Mouse (Mus musculus) embryonic facial prominence, embryonic 15.5 days (tissue): Measurements from ENCODE around the gene Krt16. TPM values are rescaled to one million over a fixed set of nuclear protein-coding genes. Genes with fewer than 3 reads are reported as not detected.
A peak's percentile ranks its signal among the peaks of the same experiment; 100 is the strongest.

Source experiments
- ATAC-seq: fragments of 200-750 bp; cut with Nextera tagmentation; 2 replicates; pipeline ENCODE4 v1.8.0; 2017; ENCODE audit warnings: low read depth, moderate TSS enrichment; ENCODE audit not compliant: insufficient number of reproducible peaks, low FRiP score, low TSS enrichment
- H3K27ac ChIP-seq: fragments of 300-500 bp; sonication (generic); replicated peaks from 2 replicates; pipeline ENCODE4 v1.5.1; 2015; ENCODE audit warnings: mild to moderate bottlenecking, inconsistent platforms
- H3K27me3 ChIP-seq: fragments of 300-500 bp; sonication (generic); 2 replicates; pipeline ENCODE4 v1.6.1; 2015; ENCODE audit warnings: inconsistent platforms
- H3K36me3 ChIP-seq: fragments of 300-500 bp; sonication (generic); 2 replicates; pipeline ENCODE4 v1.6.1; 2015; ENCODE audit warnings: mild to moderate bottlenecking, inconsistent platforms
- H3K4me1 ChIP-seq: fragments of 300-500 bp; sonication (generic); 2 replicates; pipeline ENCODE4 v1.6.1; 2015; ENCODE audit warnings: inconsistent platforms
- H3K4me2 ChIP-seq: fragments of 300-500 bp; sonication (generic); replicated peaks from 2 replicates; pipeline ENCODE4 v1.6.1; 2015; ENCODE audit warnings: mild to moderate bottlenecking, inconsistent platforms
- H3K4me3 ChIP-seq: fragments of 300-500 bp; sonication (generic); replicated peaks from 2 replicates; pipeline ENCODE4 v1.5.1; 2015; ENCODE audit warnings: mild to moderate bottlenecking, inconsistent platforms
- H3K9ac ChIP-seq: fragments of 300-500 bp; sonication (generic); 2 replicates; pipeline ENCODE4 v1.6.1; 2015; ENCODE audit warnings: inconsistent platforms
- H3K9me3 ChIP-seq: fragments of 300-500 bp; sonication (generic); replicated peaks from 2 replicates; pipeline ENCODE4 v1.6.1; 2016; ENCODE audit warnings: inconsistent platforms
- WGBS: fragments of 180-500 bp; shearing (Covaris S2); methylation state at CpG from one replicate; pipeline ENCODE4 v1.1.7; 2015; 5-methylcytosine and 5-hydroxymethylcytosine counted together
- polyA plus RNA-seq: library from polyadenylated mRNA; unstranded; fragments of >200 nt; fragmentation: Nextera tagmentation; extraction: Ambion mirVana; gene quantifications from 2 replicates; pipeline ENCODE4 v1.2.1, GENCODE M21; 2015

The Krt16 gene
- 6.9 and 7.0 TPM in 2 replicates for polyA plus RNA-seq

- Histone ChIP-seq H3K4me2 (no peak within 1 kb of the TSS), H3K4me1 (no peaks in the 10 kb centered on the region), H3K36me3 (no peaks in the 10 kb centered on the region), H3K27ac (no peak within 1 kb of the TSS), H3K9ac (no peak within 1 kb of the TSS), H3K9me3 (no peaks in the 10 kb centered on the region), H3K4me3 (no peak within 1 kb of the TSS), H3K27me3 (no peaks in the 10 kb centered on the region)
- whole genome bisulfite sequencing, result 69% methylated on average over 7 of the region's 7 CpGs
- no peak for ATAC-seq
Measured at GRCm38 (mm10) chr11:100248852-100249465, at the start of gene Krt16. Gene Krt16, minus strand, starts transcription at chr11:100248902.

- Histone ChIP-seq H3K4me3 (no peak overlapping the region), H3K9me3 (no peaks in the 10 kb centered on the region), H3K9ac (no peak overlapping the region), H3K27me3 (no peaks in the 10 kb centered on the region; the same call in 1 of the 2 replicates), H3K4me1 (peaks cover 8% of the 10 kb centered on the region), H3K4me2 (peak overlapping the region; percentile 10; the same call in 1 of the 2 replicates), H3K36me3 (no peaks in the 10 kb centered on the region), H3K27ac (no peak overlapping the region)
- 34% methylated on average over 5 of the region's 5 CpGs for WGBS
- ATAC-seq, result no peak
Measured at GRCm38 (mm10) chr11:100297801-100298200, 49.1 kb upstream of the Krt16 start.

- no peaks in the 10 kb centered on the region for H3K9me3 ChIP-seq
- no peak overlapping the region for H3K9ac ChIP-seq
- no peak overlapping the region for H3K4me2 ChIP-seq
- H3K4me3 ChIP-seq, result no peak overlapping the region
- 3% methylated on average over 10 of the region's 10 CpGs for WGBS
- no peaks in the 10 kb centered on the region; the same call in 1 of the 2 replicates for H3K27me3 ChIP-seq
- peaks cover 19% of the 10 kb centered on the region for H3K4me1 ChIP-seq
- H3K36me3 ChIP-seq, result no peaks in the 10 kb centered on the region
- no peak overlapping the region for H3K27ac ChIP-seq
- ATAC-seq, result no peak
Measured at GRCm38 (mm10) chr11:100295308-100295707, 46.6 kb upstream of the Krt16 start.

GRCm38 (mm10) chr11:100292884-100293283, 44.2 kb upstream of the Krt16 start:
- WGBS, result 62% methylated on average over 6 of the region's 6 CpGs
- H3K27ac ChIP-seq, result no peak overlapping the region
- no peak overlapping the region for H3K9ac ChIP-seq
- H3K4me2 ChIP-seq, result no peak overlapping the region
- H3K9me3 ChIP-seq, result no peaks in the 10 kb centered on the region
- H3K27me3 ChIP-seq, result no peaks in the 10 kb centered on the region; the same call in 1 of the 2 replicates
- H3K4me1 ChIP-seq, result peaks cover 37% of the 10 kb centered on the region
- no peak for ATAC-seq
- no peak overlapping the region for H3K4me3 ChIP-seq
- no peaks in the 10 kb centered on the region for H3K36me3 ChIP-seq

- Histone ChIP-seq H3K36me3 (no peaks in the 10 kb centered on the region), H3K4me3 (no peak overlapping the region), H3K27me3 (no peaks in the 10 kb centered on the region), H3K9me3 (no peaks in the 10 kb centered on the region), H3K27ac (peak overlapping the region; percentile 88), H3K9ac (no peak overlapping the region), H3K4me2 (no peak overlapping the region), H3K4me1 (peaks cover 44% of the 10 kb centered on the region)
- 35% methylated on average over 5 of the region's 5 CpGs for WGBS
- no peak for ATAC-seq
Measured at GRCm38 (mm10) chr11:100290235-100290634, 41.5 kb upstream of the Krt16 start.

GRCm38 (mm10) chr11:100288942-100289341, 40.2 kb upstream of the Krt16 start:
- Histone ChIP-seq H3K9me3 (no peaks in the 10 kb centered on the region), H3K36me3 (no peaks in the 10 kb centered on the region), H3K4me3 (no peak overlapping the region), H3K4me1 (peaks cover 42% of the 10 kb centered on the region), H3K4me2 (no peak overlapping the region), H3K27ac (peak overlapping the region; percentile 93), H3K9ac (no peak overlapping the region), H3K27me3 (no peaks in the 10 kb centered on the region)
- 0 out of 2 replicates have a peak, but pooled peaks have one; percentile 13 for ATAC-seq
- 54% methylated on average over 6 of the region's 6 CpGs for WGBS

- H3K27ac ChIP-seq, result peak overlapping the region; percentile 93
Measured at GRCm38 (mm10) chr11:100287024-100287423, 38.3 kb upstream of the Krt16 start.

GRCm38 (mm10) chr11:100284988-100285387, 36.3 kb upstream of the Krt16 start:
- Histone ChIP-seq H3K27me3 (no peaks in the 10 kb centered on the region), H3K4me2 (no peak overlapping the region), H3K9me3 (no peaks in the 10 kb centered on the region), H3K27ac (peak overlapping the region; percentile 93), H3K4me3 (no peak overlapping the region), H3K4me1 (peaks cover 28% of the 10 kb centered on the region), H3K9ac (no peak overlapping the region), H3K36me3 (no peaks in the 10 kb centered on the region)
- ATAC-seq, result no peak
- 73% methylated on average over 4 of the region's 4 CpGs for WGBS

More at GRCm38 (mm10) chr11:100287024-100287423, 38.3 kb upstream of the Krt16 start:
- 35% methylated on average over 10 of the region's 10 CpGs for WGBS
- peak; percentile 84 for ATAC-seq
- no peak overlapping the region for H3K4me2 ChIP-seq
- no peaks in the 10 kb centered on the region for H3K36me3 ChIP-seq
- no peaks in the 10 kb centered on the region for H3K27me3 ChIP-seq
- peaks cover 42% of the 10 kb centered on the region for H3K4me1 ChIP-seq
- no peak overlapping the region for H3K4me3 ChIP-seq
- no peaks in the 10 kb centered on the region for H3K9me3 ChIP-seq
- no peak overlapping the region for H3K9ac ChIP-seq

GRCm38 (mm10) chr11:100282549-100282948, 33.8 kb upstream of the Krt16 start:
- no peak for ATAC-seq
- no peak overlapping the region for H3K4me2 ChIP-seq
- H3K4me1 ChIP-seq, result peaks cover 10% of the 10 kb centered on the region
- H3K9me3 ChIP-seq, result no peaks in the 10 kb centered on the region
- H3K36me3 ChIP-seq, result no peaks in the 10 kb centered on the region
- H3K27me3 ChIP-seq, result no peaks in the 10 kb centered on the region
- no peak overlapping the region for H3K9ac ChIP-seq
- 26% methylated on average over 10 of the region's 10 CpGs for WGBS
- H3K4me3 ChIP-seq, result no peak overlapping the region
- H3K27ac ChIP-seq, result no peak overlapping the region

- Histone ChIP-seq H3K4me3 (no peak overlapping the region), H3K9ac (no peak overlapping the region), H3K4me1 (peaks cover 4% of the 10 kb centered on the region; the same call in 1 of the 2 replicates), H3K9me3 (no peaks in the 10 kb centered on the region), H3K36me3 (no peaks in the 10 kb centered on the region), H3K27me3 (no peaks in the 10 kb centered on the region), H3K27ac (no peak overlapping the region), H3K4me2 (no peak overlapping the region)
- WGBS, result 21% methylated on average over 11 of the region's 11 CpGs
- no peak for ATAC-seq
Measured at GRCm38 (mm10) chr11:100281596-100282544, 33.2 kb upstream of the Krt16 start.

GRCm38 (mm10) chr11:100278759-100279158, 30.1 kb upstream of the Krt16 start:
- Histone ChIP-seq H3K27me3 (no peaks in the 10 kb centered on the region), H3K36me3 (no peaks in the 10 kb centered on the region), H3K9ac (no peak overlapping the region), H3K4me3 (no peak overlapping the region), H3K4me1 (peaks cover 4% of the 10 kb centered on the region; the same call in 1 of the 2 replicates), H3K4me2 (no peak overlapping the region), H3K9me3 (no peaks in the 10 kb centered on the region), H3K27ac (no peak overlapping the region)
- no peak for ATAC-seq
- 47% methylated on average over 5 of the region's 5 CpGs for WGBS
